Mouse (Mus musculus): ENCODE measurements around the gene Chrnb2.

- TF ChIP-seq CTCF (IDR thresholded peaks at IDR 0.05) (no peak), EP300 (IDR thresholded peaks at IDR 0.05) (no peak)
Observed at GRCm38 (mm10) chr3:89802876-89803275, 38.4 kb upstream of the Chrnb2 start.
